Mouse (Mus musculus): ENCODE data around the gene Fbxo31.
"Not testable (repeated sequence)": the region's sequence is repeated elsewhere in the genome, so short reads cannot be mapped to it uniquely, and the experiment has no call there.

Fbxo31 gene

GRCm38 (mm10) chr8:121578676-121579451 is at the start of gene Fbxo31:
Fbxo31 (minus strand) TSS chr8:121578806.
- DNase-seq (ENCODE audit: low read depth, low spot score) = peak; percentile 98

DNA sequence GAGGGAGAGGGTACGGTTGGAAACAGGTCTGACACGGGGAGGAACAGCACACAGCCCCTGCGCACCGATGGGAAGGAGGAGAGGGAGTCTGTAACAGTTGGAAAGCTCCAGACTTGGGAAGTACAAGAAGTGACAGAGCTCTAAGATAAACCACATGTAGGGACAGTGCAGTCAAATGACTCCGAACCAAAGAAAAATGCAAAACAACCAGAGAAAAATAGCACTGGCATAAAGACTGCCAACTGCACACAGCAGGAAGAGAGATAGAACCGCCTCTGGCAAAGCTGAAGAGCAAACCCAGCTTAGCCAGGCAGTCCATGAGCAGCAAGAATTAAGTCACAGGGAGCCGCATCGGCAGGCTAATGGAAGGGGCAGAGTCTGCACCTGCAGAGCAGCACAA is 44.4 kb upstream of the Fbxo31 start:
- no peak for DNase-seq (ENCODE audit: low read depth, low spot score)

GRCm38 (mm10) chr8:121621879-121622278 is 43.3 kb upstream of the Fbxo31 start:
- DNase-seq (ENCODE audit: low read depth, low spot score) = no peak

DNA sequence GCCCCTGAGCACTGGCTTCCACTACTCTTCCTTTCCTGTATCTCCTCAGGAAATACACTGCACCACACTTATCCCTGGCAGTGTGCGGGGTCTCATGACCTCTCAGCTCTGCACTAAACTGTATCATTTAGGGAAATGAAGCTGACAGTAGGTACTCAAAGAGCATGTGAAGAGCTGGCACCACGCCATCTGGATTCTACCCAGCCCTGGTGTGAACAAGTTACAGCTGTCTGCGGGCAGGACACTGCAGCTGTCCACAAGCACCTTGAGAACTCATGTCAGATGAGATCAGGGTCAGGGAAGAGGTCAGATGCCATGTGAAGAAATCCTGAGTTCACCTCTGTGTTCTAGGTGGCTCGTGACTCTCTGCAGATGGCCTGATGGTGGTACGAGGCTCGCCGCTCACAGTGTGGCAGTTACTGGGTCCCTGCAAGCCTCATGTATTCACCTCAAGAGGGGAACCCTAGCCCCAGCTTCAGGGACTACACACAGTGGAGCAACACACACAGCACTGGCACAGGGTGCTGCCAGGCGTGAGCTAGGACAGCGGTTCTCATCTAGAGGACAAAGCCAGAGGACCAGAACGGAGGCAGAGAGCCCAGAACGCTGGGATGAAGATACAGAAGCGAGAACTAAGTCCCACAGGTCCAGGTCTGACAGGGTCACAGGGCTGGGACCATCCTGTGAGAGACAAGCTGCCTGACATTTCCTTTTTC is 42.4 kb upstream of the Fbxo31 start:
- no peak for DNase-seq (ENCODE audit: low read depth, low spot score)

DNA sequence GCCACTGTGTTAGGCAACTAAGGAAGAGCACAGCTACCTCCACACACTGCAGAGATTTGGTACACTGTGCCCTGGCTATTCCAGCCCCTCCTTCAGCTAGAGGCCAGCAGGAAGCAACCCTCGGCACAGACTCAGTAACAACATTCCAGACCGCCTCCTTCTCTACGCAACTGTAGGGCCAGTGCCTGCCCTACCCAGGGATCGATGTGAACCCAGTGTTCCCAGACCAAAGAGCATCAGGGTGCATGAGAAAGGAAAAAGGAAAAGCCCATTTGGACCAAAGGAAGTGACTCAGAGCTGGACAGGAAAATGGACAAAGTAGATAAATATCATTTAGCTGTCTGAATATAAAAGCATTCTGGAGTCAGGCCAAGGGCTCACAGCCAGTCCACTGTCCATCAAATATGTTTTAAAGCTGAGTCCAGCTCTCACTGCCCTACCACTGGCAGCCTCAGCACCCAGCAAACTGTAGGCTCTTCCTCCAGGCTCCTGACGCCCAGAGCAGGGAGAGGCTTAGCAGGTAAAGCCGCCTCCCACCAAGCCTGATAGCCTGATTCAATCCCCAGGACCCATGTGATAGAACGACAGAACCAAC is 40.9 kb upstream of the Fbxo31 start:
- DNase-seq (ENCODE audit: low read depth, low spot score) = no peak

GRCm38 (mm10) chr8:121613419-121613818 is 34.8 kb upstream of the Fbxo31 start:
- no peak for DNase-seq (ENCODE audit: low read depth, low spot score)

DNA sequence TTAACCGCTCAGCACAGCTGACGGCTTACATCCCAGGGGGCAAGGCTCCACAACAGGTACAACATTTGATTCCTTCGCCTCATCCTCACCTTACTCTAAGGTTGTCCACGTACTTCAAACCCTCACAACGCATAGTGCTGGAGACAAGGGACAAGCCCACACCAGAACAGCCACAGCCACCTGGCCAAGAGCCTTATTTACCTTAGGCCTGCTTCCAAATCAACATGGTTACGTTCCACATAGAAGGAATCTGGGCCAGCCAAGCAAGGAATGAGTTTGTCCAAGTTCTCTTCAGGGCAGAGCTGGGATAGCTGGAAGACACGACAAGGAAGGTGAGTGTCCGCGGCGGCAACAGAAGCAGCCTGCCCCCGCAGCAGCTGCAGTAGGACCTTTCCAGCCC is 31.3 kb upstream of the Fbxo31 start:
- DNase-seq (ENCODE audit: low read depth, low spot score) = no peak

GRCm38 (mm10) chr8:121609251-121609650 is 30.6 kb upstream of the Fbxo31 start:
- no peak for DNase-seq (ENCODE audit: low read depth, low spot score)

DNA sequence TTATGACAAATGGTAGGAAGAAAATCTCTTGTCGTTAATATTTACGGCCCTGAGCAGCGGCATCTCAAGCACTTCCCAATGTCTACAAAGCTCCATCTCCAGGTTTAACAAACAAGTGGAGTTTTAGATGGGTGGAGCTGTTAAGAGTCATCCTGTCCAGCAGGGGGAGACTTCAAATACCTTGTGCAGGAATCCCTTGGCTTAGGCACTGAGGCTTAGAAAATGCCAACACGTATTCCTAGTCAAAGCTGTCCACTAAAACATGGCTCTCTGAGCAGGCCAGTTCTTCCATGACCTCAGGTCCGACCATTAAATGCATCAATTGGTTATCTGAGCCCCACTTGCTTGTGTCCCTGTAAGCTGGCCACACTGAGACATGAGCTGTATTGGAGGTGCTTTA is 29.1 kb upstream of the Fbxo31 start:
- DNase-seq (ENCODE audit: low read depth, low spot score) = peak; percentile 77

- no peak for DNase-seq (ENCODE audit: low read depth, low spot score)
Measured at GRCm38 (mm10) chr8:121603801-121604200, 25.2 kb upstream of the Fbxo31 start.

GRCm38 (mm10) chr8:121602860-121603259 is 24.3 kb upstream of the Fbxo31 start:
- peak; percentile 90 for DNase-seq (ENCODE audit: low read depth, low spot score)

GRCm38 (mm10) chr8:121602411-121602810 is 23.8 kb upstream of the Fbxo31 start:
- no peak for DNase-seq (ENCODE audit: low read depth, low spot score)

DNA sequence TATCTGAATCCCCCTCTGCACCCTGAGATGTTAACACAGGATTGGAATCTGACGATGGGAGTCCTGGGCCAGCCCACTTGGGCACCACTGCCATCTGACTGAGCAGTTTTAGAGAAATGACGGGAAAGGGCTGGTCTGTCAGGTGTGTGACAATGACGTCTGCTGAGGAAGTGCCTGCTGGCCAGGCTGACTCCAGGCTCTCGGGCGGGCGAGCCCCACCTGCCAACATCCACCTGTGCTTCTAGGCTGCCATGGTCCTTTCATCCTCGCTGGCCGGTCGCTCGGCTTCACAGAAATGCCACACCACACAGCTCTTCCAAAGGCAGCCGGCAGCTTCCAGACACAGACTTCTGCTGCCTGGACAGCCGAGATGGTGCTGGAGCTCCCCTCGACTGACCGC is 21.2 kb upstream of the Fbxo31 start:
- DNase-seq (ENCODE audit: low read depth, low spot score) = no peak

DNA sequence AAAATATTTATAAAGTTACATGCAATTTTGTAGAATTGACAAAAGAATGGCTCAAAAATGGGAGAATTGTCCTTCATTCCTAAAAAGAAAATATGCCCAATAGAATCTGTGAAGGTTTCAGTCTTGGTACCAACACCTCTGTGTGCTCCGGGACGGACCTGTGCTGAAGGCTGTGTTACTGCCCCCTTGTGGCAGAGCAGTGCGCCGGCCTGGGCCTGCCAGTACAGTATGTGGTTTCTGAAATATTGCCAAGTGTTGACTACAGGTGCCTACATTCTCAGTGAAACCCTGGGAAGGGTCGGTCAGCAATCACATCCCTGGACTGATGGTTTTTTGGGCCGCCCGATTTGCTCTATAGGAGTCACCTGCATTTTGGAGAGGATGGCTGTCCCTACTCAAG is 20.3 kb upstream of the Fbxo31 start:
- peak; percentile 92 for DNase-seq (ENCODE audit: low read depth, low spot score)

GRCm38 (mm10) chr8:121598190-121598589 is 19.6 kb upstream of the Fbxo31 start:
- no peak for DNase-seq (ENCODE audit: low read depth, low spot score)

DNA sequence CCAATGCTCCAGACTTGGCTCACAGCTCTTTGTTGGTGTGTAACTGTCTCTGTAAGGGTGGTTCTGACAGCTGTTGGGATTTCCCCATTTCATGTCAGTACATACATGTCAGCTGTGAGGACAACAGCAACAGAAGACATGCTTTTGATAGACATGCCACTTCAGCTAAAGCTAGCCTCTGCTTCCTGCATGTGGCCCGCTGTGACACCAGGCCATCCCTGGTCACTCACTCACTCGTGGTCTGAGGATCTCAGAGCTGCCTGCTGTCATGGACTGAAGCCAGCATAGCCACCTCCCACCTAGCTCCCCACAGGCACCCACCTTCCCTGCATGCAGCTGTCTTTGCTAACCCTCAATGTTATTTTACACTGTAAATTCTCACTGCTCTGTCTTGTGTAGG is 18.9 kb upstream of the Fbxo31 start:
- DNase-seq (ENCODE audit: low read depth, low spot score) = not testable (repeated sequence)

GRCm38 (mm10) chr8:121593983-121594382 is 15.4 kb upstream of the Fbxo31 start:
- no peak for DNase-seq (ENCODE audit: low read depth, low spot score)

DNA sequence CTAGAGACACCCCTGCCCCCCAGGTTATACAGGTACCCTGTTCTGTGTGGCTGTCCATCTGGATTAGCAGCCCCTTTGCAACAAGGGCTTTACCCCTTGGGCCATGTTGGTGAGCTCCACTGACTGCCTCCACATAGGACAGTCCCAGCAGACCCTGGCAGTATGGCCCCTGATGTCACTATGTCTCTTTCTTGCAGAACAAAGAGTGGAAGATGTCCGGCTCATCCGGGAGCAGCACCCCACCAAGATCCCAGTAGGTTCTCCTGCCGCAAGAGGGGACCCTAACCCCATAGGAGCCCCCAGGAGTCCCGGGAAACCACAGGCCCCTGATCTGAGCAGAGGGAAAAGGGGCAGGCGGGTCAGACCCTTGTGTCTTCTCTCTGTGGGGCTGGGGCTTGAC is 14.7 kb upstream of the Fbxo31 start:
- no peak for DNase-seq (ENCODE audit: low read depth, low spot score)

DNA sequence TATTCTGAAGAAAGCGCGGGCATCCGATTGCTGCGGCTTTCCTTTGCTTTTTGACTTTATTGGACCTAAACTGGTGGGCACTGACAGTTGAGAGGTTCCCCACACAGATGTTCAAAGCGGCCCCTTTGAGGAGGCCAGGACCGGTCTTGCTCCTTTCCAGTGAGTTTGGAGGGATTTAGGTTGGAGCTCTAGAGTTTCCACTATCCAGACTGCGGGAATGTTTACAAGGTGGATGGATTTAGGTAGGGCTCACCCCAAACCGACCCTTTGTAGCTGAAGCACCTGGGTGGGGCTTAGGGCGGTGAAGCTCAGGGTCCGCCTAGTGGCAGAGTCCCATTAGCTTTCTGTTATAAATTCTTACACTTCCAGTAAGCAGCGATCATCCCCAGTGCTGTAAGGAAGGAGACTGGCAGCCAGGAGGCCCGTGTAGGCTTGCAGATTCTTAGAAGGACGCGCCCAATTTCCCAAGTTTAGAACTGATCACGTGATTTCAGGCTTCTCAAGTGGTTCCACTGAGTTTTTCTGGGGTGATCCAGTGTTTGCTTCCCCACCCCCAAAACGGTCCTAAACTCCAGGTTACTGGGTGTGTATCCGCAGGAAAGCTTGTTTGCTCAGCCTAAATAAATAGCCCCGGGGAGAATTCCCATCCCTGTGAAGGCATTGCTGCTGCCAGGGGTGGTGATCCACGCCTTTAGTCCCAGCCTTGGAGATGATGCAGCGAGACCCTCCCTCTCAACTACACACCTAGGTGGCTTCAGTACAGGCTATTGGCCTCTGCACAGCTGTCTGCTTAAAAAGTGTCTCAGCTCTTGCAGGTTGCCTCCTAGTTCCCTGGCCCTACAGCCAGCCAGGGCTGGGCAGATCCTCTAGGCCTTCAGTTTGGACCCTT is 12.8 kb upstream of the Fbxo31 start:
- DNase-seq (ENCODE audit: low read depth, low spot score) = peak; percentile 91

DNA sequence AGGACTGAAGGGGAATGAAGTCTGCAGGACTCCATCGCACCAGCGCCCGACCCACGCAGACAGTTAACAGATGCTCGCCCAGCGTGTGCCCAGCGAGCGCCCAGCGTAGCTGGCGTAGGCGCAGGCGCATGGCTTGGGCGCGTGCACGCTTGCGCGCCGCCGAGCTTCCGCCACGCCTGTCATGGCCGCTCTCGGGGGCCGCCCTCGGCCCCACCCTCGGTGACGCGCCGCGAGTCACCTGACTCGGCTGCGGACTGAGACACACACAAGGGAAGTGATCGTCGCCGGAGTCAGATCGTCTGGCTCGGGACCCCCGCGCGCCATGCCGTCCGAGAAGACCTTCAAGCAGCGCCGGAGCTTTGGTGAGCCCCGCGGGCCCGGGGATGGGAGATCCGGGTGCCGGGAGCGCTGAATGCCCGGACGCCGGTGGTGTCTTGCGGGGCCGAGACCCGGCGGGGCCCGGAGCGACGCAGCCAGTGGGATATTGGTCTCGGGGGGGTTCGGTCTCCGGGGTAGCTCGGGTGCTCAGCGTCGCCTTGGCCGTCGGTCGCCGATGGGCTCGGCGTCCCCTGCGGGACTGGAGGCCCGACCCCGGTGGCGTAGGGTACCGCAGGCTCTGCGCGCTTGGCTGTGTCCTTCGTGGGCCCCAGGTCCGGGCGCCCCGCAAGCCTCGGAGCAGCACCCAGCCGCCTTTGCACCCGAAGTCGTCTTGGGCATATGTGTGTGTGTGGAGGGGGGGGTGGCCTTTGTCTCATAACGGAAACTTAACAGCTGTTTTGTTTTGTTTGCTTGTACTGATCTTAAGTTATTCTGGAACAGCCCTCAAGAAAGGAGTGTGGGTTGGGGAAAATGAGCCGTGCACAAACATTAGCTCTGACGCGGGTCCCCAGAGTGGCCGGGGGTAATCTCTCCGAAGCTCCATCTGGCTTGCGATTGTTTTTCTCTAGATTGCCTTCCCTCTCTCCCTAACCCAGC is 11.9 kb upstream of the Fbxo31 start, which contains the start of gene Map1lc3b:
TSS of gene Map1lc3b (plus strand) at position 159 of the 975 bp plus-strand sequence.
- peak; percentile 97 for DNase-seq (ENCODE audit: low read depth, low spot score)
